Mouse (Mus musculus): ENCODE measurements around the gene Unc93a2.
"Not testable (repeated sequence)": the region's sequence is repeated elsewhere in the genome, so short reads cannot be mapped to it uniquely, and the experiment has no call there.

- not testable (repeated sequence) for TF ChIP-seq CTCF, POLR2A (IDR thresholded peaks at IDR 0.05; ENCODE audit: extremely low read depth, insufficient read depth, low read length)
These were observed 10.4 kb upstream of the Unc93a2 start for GRCm38 (mm10) chr17:7395671-7396070.

Data from cortical plate, adult 2 months (tissue).